Mouse (Mus musculus): Measurements from ENCODE around the gene Cdc42ep1. TPM values are rescaled to one million over a fixed set of nuclear protein-coding genes. Genes with fewer than 3 reads are reported as not detected.
"Not testable (repeated sequence)": the region's sequence is repeated elsewhere in the genome, so short reads cannot be mapped to it uniquely, and the experiment has no call there.

Cdc42ep1 gene
- total RNA-seq, 2 experiments from 2014 or later, result 55.3 to 59.9 TPM

GRCm38 (mm10) chr15:78830742-78831719 lies 11.4 kb upstream of the Cdc42ep1 start:
- no peak for DNase-seq

- DNase-seq, result peak; percentile 59
Observed at GRCm38 (mm10) chr15:78831720-78832657, 10.4 kb upstream of the Cdc42ep1 start.

GRCm38 (mm10) chr15:78832701-78833123 lies 9.7 kb upstream of the Cdc42ep1 start:
- peak; percentile 86 for DNase-seq

- DNase-seq, result peak; percentile 43
Observed at GRCm38 (mm10) chr15:78833582-78833981, 8.8 kb upstream of the Cdc42ep1 start.

GRCm38 (mm10) chr15:78834233-78835005 lies 8.0 kb upstream of the Cdc42ep1 start:
- DNase-seq, result peak; percentile 65

- DNase-seq, result peak; percentile 67
Observed at GRCm38 (mm10) chr15:78835200-78836085, 7.0 kb upstream of the Cdc42ep1 start.

GRCm38 (mm10) chr15:78836086-78836621 lies 6.3 kb upstream of the Cdc42ep1 start:
- DNase-seq, result peak; percentile 75

GRCm38 (mm10) chr15:78839744-78840143 lies 2.7 kb upstream of the Cdc42ep1 start:
- peak; percentile 34 for DNase-seq

GRCm38 (mm10) chr15:78840241-78840640 lies 2.2 kb upstream of the Cdc42ep1 start:
- DNase-seq, result peak; percentile 18

- no peak for DNase-seq
Observed at GRCm38 (mm10) chr15:78840751-78841150, 1.7 kb upstream of the Cdc42ep1 start.

GRCm38 (mm10) chr15:78841161-78841790 lies 1.1 kb upstream of the Cdc42ep1 start:
- no peak for DNase-seq

GRCm38 (mm10) chr15:78843581-78844469 lies 1.4 kb downstream of the Cdc42ep1 start:
- DNase-seq, result peak; percentile 50

- DNase-seq, result peak; percentile 77
Observed at GRCm38 (mm10) chr15:78844791-78845190, 2.4 kb downstream of the Cdc42ep1 start.

GRCm38 (mm10) chr15:78845321-78845720 lies 2.9 kb downstream of the Cdc42ep1 start:
- DNase-seq, result peak; percentile 56

GRCm38 (mm10) chr15:78845867-78846266 lies 3.4 kb downstream of the Cdc42ep1 start:
- DNase-seq, result peak; percentile 30

GRCm38 (mm10) chr15:78846352-78846751 lies 3.9 kb downstream of the Cdc42ep1 start:
- no peak for DNase-seq

- not testable (repeated sequence) for DNase-seq
Observed at GRCm38 (mm10) chr15:78846805-78847204, 4.4 kb downstream of the Cdc42ep1 start.

GRCm38 (mm10) chr15:78848467-78848866 lies 6.0 kb downstream of the Cdc42ep1 start:
- peak; percentile 92 for DNase-seq

GRCm38 (mm10) chr15:78849485-78849884 lies 7.1 kb downstream of the Cdc42ep1 start:
- no peak for DNase-seq
